Mouse (Mus musculus): Measurements from ENCODE around the gene Ccp110. TPM values are rescaled to one million over a fixed set of nuclear protein-coding genes. Genes with fewer than 3 reads are reported as not detected.

Ccp110 gene
- polyA plus RNA-seq, 1 experiment: 43.8 TPM

DNA sequence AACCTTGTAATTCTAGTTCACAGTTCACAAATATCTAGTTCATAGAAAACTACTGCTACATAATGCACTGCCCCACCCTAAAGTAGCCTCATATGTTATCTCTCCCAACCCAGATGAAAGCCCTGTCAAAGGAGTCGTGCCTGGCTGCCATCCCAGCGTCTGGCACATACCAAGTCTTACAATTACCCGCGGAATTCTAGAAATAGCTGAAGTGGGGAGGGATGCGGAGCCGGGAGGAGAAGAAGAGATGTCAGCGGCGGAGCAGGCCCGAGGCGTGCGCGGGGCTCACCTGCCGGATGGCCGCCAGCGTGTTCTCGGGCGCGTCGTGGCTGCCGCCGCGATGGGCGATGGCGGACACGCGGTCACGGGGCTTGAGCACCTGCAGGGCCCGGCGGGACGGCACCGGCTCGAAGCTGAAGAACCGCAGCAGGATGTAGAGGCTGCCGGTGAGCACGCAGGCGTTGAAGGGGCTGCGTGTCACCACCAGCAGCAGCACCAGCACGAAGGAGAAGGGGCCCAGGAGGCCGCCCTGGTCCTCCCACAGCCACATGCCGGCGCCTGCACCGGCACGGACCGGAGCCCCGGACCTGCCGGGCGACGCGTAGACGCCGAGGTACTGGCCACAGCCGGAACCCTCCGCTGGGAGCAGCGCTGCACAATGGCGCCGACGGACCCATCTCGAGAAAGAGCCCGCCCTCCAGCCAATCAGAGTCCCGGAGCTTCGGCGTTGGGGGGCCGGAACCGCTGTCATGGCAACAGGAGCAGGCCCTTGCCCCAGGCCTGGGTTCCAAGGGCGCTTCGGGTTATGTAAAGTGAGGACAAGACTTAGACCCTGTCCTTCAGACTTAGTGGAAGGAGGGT lies 7.0 kb upstream of the Ccp110 start, which contains the start of gene Gde1:
Gene Gde1 (minus strand): TSS at position 678 of the 861 bp plus-strand sequence.
- peak within 1 kb of the TSS; percentile 74 for H3K4me3 ChIP-seq (ENCODE audit: low read depth, low read length)

DNA sequence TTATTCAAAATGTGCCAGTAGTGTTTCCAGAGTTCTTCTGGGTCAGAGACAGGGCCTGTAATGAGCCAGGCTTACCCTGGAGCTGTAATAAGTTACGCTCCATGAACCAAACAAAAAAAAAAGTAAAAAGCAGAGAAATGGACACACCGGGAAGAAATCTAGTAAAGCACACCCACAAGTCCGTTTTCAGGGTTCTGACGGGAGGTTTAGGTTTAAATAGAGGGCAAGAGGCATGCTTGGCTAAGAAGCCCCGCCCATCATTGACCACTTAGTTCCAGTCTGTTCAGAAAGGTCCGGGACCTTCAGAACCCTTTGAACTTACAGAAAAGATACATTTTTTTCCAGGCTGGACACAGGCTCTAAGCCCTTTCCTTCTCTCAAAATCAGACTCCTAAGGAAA lies 6.3 kb upstream of the Ccp110 start:
- peaks cover under 1% of the 10 kb centered on the region for H3K4me1 ChIP-seq (ENCODE audit: control insufficient read depth, insufficient read depth, low read length)
- H3K27ac ChIP-seq (ENCODE audit: insufficient read depth, low read length): peak overlapping the region; percentile 72
- H3K4me3 ChIP-seq (ENCODE audit: low read depth, low read length): no peak overlapping the region
- no peaks in the 10 kb centered on the region for H3K27me3 ChIP-seq (ENCODE audit: control insufficient read depth, insufficient read depth, low read length, poor library complexity, severe bottlenecking)
- H3K9me3 ChIP-seq (replicated peaks; ENCODE audit: control insufficient read depth, insufficient read depth, low read length, poor library complexity, severe bottlenecking): no peaks in the 10 kb centered on the region
- H3K9ac ChIP-seq (ENCODE audit: low read depth, poor library complexity, severe bottlenecking): 0 out of 2 replicates have a peak overlapping the region, but pooled peaks have one; percentile 54
- no peaks in the 10 kb centered on the region for H3K36me3 ChIP-seq (ENCODE audit: control insufficient read depth, insufficient read depth, low read length, poor library complexity, severe bottlenecking)
- TF ChIP-seq POLR2A (IDR thresholded peaks at IDR 0.05; ENCODE audit: insufficient read depth, low read length) (no peak), CTCF (IDR thresholded peaks at IDR 0.05; ENCODE audit: low read depth, low read length) (no peak), EP300 (IDR thresholded peaks at IDR 0.05; ENCODE audit: insufficient read depth, low read depth, low read length) (no peak)

More for the DNA sequence above, 7.0 kb upstream of the Ccp110 start, which contains the start of gene Gde1:
- Histone ChIP-seq H3K36me3 (ENCODE audit: control insufficient read depth, insufficient read depth, low read length, poor library complexity, severe bottlenecking) (no peaks in the 10 kb centered on the region), H3K27ac (ENCODE audit: insufficient read depth, low read length) (peak within 1 kb of the TSS; percentile 72), H3K9ac (ENCODE audit: low read depth, poor library complexity, severe bottlenecking) (peak within 1 kb of the TSS; percentile 71), H3K27me3 (ENCODE audit: control insufficient read depth, insufficient read depth, low read length, poor library complexity, severe bottlenecking) (no peaks in the 10 kb centered on the region), H3K9me3 (replicated peaks; ENCODE audit: control insufficient read depth, insufficient read depth, low read length, poor library complexity, severe bottlenecking) (no peaks in the 10 kb centered on the region), H3K4me1 (ENCODE audit: control insufficient read depth, insufficient read depth, low read length) (no peaks in the 10 kb centered on the region)
- TF ChIP-seq EP300 (IDR thresholded peaks at IDR 0.05; ENCODE audit: insufficient read depth, low read depth, low read length): 0 out of 2 replicates have a peak, but pooled peaks have one; percentile 66
- TF ChIP-seq CTCF (IDR thresholded peaks at IDR 0.05; ENCODE audit: low read depth, low read length): no peak
- no peak for TF ChIP-seq POLR2A (IDR thresholded peaks at IDR 0.05; ENCODE audit: insufficient read depth, low read length)

DNA sequence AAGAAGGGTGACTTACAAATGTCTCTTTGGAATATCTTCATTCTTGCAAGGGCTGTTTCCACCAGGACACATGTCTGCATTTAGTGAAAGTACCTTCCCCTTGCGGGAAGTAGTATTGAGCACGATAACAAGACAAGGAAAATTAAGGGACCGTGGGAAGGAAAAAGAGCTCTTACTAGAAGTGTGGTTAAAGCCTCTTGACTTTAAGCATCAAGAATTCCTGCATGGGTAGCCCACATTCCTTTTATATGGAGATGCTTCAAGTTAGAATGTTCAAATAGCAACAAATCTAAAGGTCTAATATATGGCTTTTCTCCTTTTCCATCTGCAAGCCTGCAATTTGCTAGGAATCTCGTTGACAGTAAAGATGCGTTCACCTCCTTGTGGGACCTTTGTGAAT lies 5.9 kb upstream of the Ccp110 start:
- no peak overlapping the region for H3K4me3 ChIP-seq (ENCODE audit: low read depth, low read length)
- H3K27me3 ChIP-seq (ENCODE audit: control insufficient read depth, insufficient read depth, low read length, poor library complexity, severe bottlenecking): no peaks in the 10 kb centered on the region
- no peaks in the 10 kb centered on the region for H3K36me3 ChIP-seq (ENCODE audit: control insufficient read depth, insufficient read depth, low read length, poor library complexity, severe bottlenecking)
- no peaks in the 10 kb centered on the region for H3K9me3 ChIP-seq (replicated peaks; ENCODE audit: control insufficient read depth, insufficient read depth, low read length, poor library complexity, severe bottlenecking)
- H3K9ac ChIP-seq (ENCODE audit: low read depth, poor library complexity, severe bottlenecking): 0 out of 2 replicates have a peak overlapping the region, but pooled peaks have one; percentile 54
- H3K4me1 ChIP-seq (ENCODE audit: control insufficient read depth, insufficient read depth, low read length): peaks cover 2% of the 10 kb centered on the region
- no peak overlapping the region for H3K27ac ChIP-seq (ENCODE audit: insufficient read depth, low read length)
- TF ChIP-seq EP300 (IDR thresholded peaks at IDR 0.05; ENCODE audit: insufficient read depth, low read depth, low read length) (no peak), POLR2A (IDR thresholded peaks at IDR 0.05; ENCODE audit: insufficient read depth, low read length) (no peak), CTCF (IDR thresholded peaks at IDR 0.05; ENCODE audit: low read depth, low read length) (no peak)

DNA sequence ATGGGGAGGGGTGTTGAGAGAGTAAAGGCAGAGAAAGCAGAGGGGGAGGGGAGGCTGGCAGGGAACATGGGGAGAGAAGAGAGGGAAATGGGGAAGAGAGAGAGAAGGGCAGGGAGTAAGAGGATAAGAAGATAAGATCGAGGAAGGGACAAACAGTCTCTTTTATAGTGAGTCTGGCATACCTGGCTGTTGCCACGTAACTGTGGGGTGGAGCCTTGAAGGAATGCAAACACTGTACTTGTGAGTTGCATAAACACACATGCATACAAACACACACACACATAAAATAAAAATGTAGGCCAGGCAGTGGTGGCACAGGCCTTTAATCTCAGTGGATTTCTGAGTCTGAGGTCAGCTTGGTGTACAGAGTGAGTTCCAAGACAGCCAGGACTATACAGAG lies 5.1 kb upstream of the Ccp110 start:
- H3K9me3 ChIP-seq (replicated peaks; ENCODE audit: control insufficient read depth, insufficient read depth, low read length, poor library complexity, severe bottlenecking): no peaks in the 10 kb centered on the region
- no peaks in the 10 kb centered on the region for H3K36me3 ChIP-seq (ENCODE audit: control insufficient read depth, insufficient read depth, low read length, poor library complexity, severe bottlenecking)
- TF ChIP-seq EP300 (IDR thresholded peaks at IDR 0.05; ENCODE audit: insufficient read depth, low read depth, low read length) (no peak), CTCF (IDR thresholded peaks at IDR 0.05; ENCODE audit: low read depth, low read length) (no peak), POLR2A (IDR thresholded peaks at IDR 0.05; ENCODE audit: insufficient read depth, low read length) (no peak)
- no peak overlapping the region for H3K4me3 ChIP-seq (ENCODE audit: low read depth, low read length)
- peaks cover 2% of the 10 kb centered on the region for H3K4me1 ChIP-seq (ENCODE audit: control insufficient read depth, insufficient read depth, low read length)
- no peaks in the 10 kb centered on the region for H3K27me3 ChIP-seq (ENCODE audit: control insufficient read depth, insufficient read depth, low read length, poor library complexity, severe bottlenecking)
- no peak overlapping the region for H3K27ac ChIP-seq (ENCODE audit: insufficient read depth, low read length)
- H3K9ac ChIP-seq (ENCODE audit: low read depth, poor library complexity, severe bottlenecking): no peak overlapping the region

DNA sequence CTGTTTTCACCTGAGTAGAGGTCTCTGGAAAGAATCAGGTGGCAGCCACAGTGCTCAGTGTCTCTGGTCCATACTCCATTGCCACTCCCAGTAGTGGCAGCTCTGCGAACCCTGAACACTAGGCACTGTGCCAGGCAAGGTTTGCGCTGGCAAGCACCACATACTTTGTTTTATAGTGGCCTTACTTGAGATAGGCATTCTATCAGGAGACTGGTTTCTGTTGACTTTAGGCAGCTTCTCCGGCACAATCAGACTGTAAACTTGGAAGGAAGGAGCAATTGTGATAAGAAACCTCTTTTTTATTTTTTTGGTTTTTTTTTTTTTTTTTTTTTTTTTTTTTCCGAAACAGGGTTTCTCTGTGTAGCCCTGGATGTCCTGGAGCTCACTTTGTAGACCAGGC lies 4.3 kb upstream of the Ccp110 start:
- H3K4me3 ChIP-seq (ENCODE audit: low read depth, low read length): no peak overlapping the region
- H3K36me3 ChIP-seq (ENCODE audit: control insufficient read depth, insufficient read depth, low read length, poor library complexity, severe bottlenecking): no peaks in the 10 kb centered on the region
- H3K9ac ChIP-seq (ENCODE audit: low read depth, poor library complexity, severe bottlenecking): no peak overlapping the region
- no peak overlapping the region for H3K27ac ChIP-seq (ENCODE audit: insufficient read depth, low read length)
- no peaks in the 10 kb centered on the region for H3K9me3 ChIP-seq (replicated peaks; ENCODE audit: control insufficient read depth, insufficient read depth, low read length, poor library complexity, severe bottlenecking)
- H3K4me1 ChIP-seq (ENCODE audit: control insufficient read depth, insufficient read depth, low read length): peaks cover 2% of the 10 kb centered on the region
- H3K27me3 ChIP-seq (ENCODE audit: control insufficient read depth, insufficient read depth, low read length, poor library complexity, severe bottlenecking): no peaks in the 10 kb centered on the region
- no peak for TF ChIP-seq POLR2A (IDR thresholded peaks at IDR 0.05; ENCODE audit: insufficient read depth, low read length)

DNA sequence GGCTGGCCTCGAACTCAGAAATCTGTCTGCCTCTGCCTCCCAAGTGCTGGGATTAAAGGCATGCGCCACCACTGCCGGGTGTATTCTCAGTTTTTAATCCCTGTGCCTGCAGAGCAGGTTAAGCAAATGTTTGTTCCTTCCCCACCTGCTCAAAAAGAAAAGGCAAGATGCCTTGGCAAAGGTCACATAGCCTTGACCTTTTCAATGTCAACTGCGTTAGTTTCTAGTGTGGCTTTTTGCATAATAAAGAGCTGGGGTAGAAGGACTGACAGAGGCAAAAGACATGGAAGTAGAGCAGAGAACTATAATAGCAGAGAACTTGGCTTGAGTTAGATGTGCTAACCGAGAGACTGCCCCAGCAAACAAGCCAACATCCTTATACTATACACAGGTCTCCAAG lies 1.6 kb upstream of the Ccp110 start:
- TF ChIP-seq POLR2A (IDR thresholded peaks at IDR 0.05; ENCODE audit: insufficient read depth, low read length) (no peak), CTCF (IDR thresholded peaks at IDR 0.05; ENCODE audit: low read depth, low read length) (no peak), EP300 (IDR thresholded peaks at IDR 0.05; ENCODE audit: insufficient read depth, low read depth, low read length) (no peak)
- peak overlapping the region; percentile 29; the same call in 1 of the 2 replicates for H3K27ac ChIP-seq (ENCODE audit: insufficient read depth, low read length)
- no peaks in the 10 kb centered on the region for H3K9me3 ChIP-seq (replicated peaks; ENCODE audit: control insufficient read depth, insufficient read depth, low read length, poor library complexity, severe bottlenecking)
- no peaks in the 10 kb centered on the region for H3K27me3 ChIP-seq (ENCODE audit: control insufficient read depth, insufficient read depth, low read length, poor library complexity, severe bottlenecking)
- peaks cover 2% of the 10 kb centered on the region for H3K4me1 ChIP-seq (ENCODE audit: control insufficient read depth, insufficient read depth, low read length)
- no peak overlapping the region for H3K4me3 ChIP-seq (ENCODE audit: low read depth, low read length)
- peaks cover 3% of the 10 kb centered on the region for H3K36me3 ChIP-seq (ENCODE audit: control insufficient read depth, insufficient read depth, low read length, poor library complexity, severe bottlenecking)
- H3K9ac ChIP-seq (ENCODE audit: low read depth, poor library complexity, severe bottlenecking): no peak overlapping the region
